Mouse (Mus musculus) intestine, postnatal 0 days (tissue): ENCODE data around the gene Dhh. TPM values are rescaled to one million over a fixed set of nuclear protein-coding genes. Genes with fewer than 3 reads are reported as not detected.

Experiments used
- ATAC-seq: fragments of 200-750 bp; cut with Nextera tagmentation; 2 replicates; pipeline ENCODE4 v1.8.0; 2017; ENCODE audit warnings: mild to moderate bottlenecking, moderate TSS enrichment, moderate library complexity
- H3K27ac ChIP-seq: fragments of 300-500 bp; sonication (generic); 2 replicates; pipeline ENCODE4 v1.5.1; 2014; ENCODE audit warnings: mild to moderate bottlenecking, low read depth, low read length, moderate library complexity
- H3K27me3 ChIP-seq: fragments of 300-500 bp; sonication (generic); replicated peaks from 2 replicates; pipeline ENCODE4 v1.6.1; 2014; ENCODE audit warnings: low read length, mixed read lengths; ENCODE audit not compliant: control insufficient read depth, insufficient read depth
- H3K36me3 ChIP-seq: fragments of 300-500 bp; sonication (generic); 2 replicates; pipeline ENCODE4 v1.6.1; 2014; ENCODE audit warnings: mild to moderate bottlenecking, moderate library complexity; ENCODE audit not compliant: control insufficient read depth, insufficient read depth
- H3K4me1 ChIP-seq: fragments of 300-500 bp; sonication (generic); replicated peaks from 2 replicates; pipeline ENCODE4 v1.6.1; 2014; ENCODE audit warnings: antibody characterized with exemption, low read length, mixed read lengths; ENCODE audit not compliant: control insufficient read depth, insufficient read depth
- H3K4me2 ChIP-seq: fragments of 300-500 bp; sonication (generic); replicated peaks from 2 replicates; pipeline ENCODE4 v1.6.1; 2014; ENCODE audit warnings: low read depth, mild to moderate bottlenecking, moderate library complexity
- H3K4me3 ChIP-seq: fragments of 300-500 bp; sonication (generic); 2 replicates; pipeline ENCODE4 v1.5.1; 2014; ENCODE audit warnings: low read depth, low read length
- H3K9ac ChIP-seq: fragments of 300-500 bp; sonication (generic); 2 replicates; pipeline ENCODE4 v1.6.1; 2014; ENCODE audit warnings: mild to moderate bottlenecking, low read depth, low read length
- H3K9me3 ChIP-seq: fragments of 300-500 bp; sonication (generic); 2 replicates; pipeline ENCODE4 v1.6.1; 2016; ENCODE audit warnings: mixed run types; ENCODE audit not compliant: control insufficient read depth
- CTCF ChIP-seq: sonication (generic); IDR thresholded peaks from 2 replicates; pipeline ENCODE4 v1.5.1; 2016; ENCODE audit warnings: low read depth, mild to moderate bottlenecking, control low read depth, antibody characterized with exemption, moderate library complexity
- WGBS: fragments of 180-500 bp; shearing (Covaris S2); extraction: QIAGEN DNeasy Blood & Tissue Kit; methylation state at CpG from one replicate; pipeline ENCODE4 v1.1.7; 2014; 5-methylcytosine and 5-hydroxymethylcytosine counted together
- polyA plus RNA-seq: library from polyadenylated mRNA; unstranded; fragments of >200 nt; fragmentation: Nextera tagmentation; extraction: Ambion mirVana; gene quantifications from 2 replicates; pipeline ENCODE4 v1.2.1, GENCODE M21; 2015

Dhh gene
- polyA plus RNA-seq, 1 experiment from 2014 or later, result 0.93 TPM

- H3K27ac ChIP-seq, result peak overlapping the region; percentile 73
- H3K4me2 ChIP-seq, result no peak overlapping the region
- H3K36me3 ChIP-seq, result peaks cover 5% of the 10 kb centered on the region; the same call in 1 of the 2 replicates
- peak; percentile 61 for ATAC-seq
- H3K27me3 ChIP-seq, result no peaks in the 10 kb centered on the region
- H3K4me3 ChIP-seq, result no peak overlapping the region
- H3K9me3 ChIP-seq, result no peaks in the 10 kb centered on the region
- H3K4me1 ChIP-seq, result 0 out of 2 replicates have a peak, but pooled peaks cover 3% of the 10 kb centered on the region
- no peak overlapping the region for H3K9ac ChIP-seq
- TF ChIP-seq CTCF, result no peak
Measured at GRCm38 (mm10) chr15:98883661-98884060, 14.7 kb downstream of the Dhh start.

- H3K4me1 ChIP-seq, result 0 out of 2 replicates have a peak, but pooled peaks cover 3% of the 10 kb centered on the region
- 12% methylated on average over 5 of the region's 5 CpGs for WGBS
- peak overlapping the region; percentile 21; the same call in 1 of the 2 replicates for H3K27ac ChIP-seq
- no peaks in the 10 kb centered on the region for H3K27me3 ChIP-seq
- H3K9me3 ChIP-seq, result no peaks in the 10 kb centered on the region
- no peak for TF ChIP-seq CTCF
- H3K9ac ChIP-seq, result no peak overlapping the region
- peak overlapping the region; percentile 72 for H3K4me3 ChIP-seq
- ATAC-seq, result no peak
- peaks cover 5% of the 10 kb centered on the region for H3K36me3 ChIP-seq
- peak overlapping the region; percentile 80 for H3K4me2 ChIP-seq
Measured at GRCm38 (mm10) chr15:98881656-98882008, 16.7 kb downstream of the Dhh start.

GRCm38 (mm10) chr15:98880978-98881655 lies 17.2 kb downstream of the Dhh start:
- H3K4me2 ChIP-seq, result peak overlapping the region; percentile 80
- under 1% methylated on average over 44 of the region's 48 CpGs for whole genome bisulfite sequencing
- TF ChIP-seq CTCF, result peak; percentile 69
- H3K4me3 ChIP-seq, result peak overlapping the region; percentile 72
- H3K27ac ChIP-seq, result peak overlapping the region; percentile 79
- no peaks in the 10 kb centered on the region for H3K27me3 ChIP-seq
- ATAC-seq, result peak; percentile 94
- peak overlapping the region; percentile 59 for H3K9ac ChIP-seq
- H3K4me1 ChIP-seq, result 0 out of 2 replicates have a peak, but pooled peaks cover 3% of the 10 kb centered on the region
- peaks cover 5% of the 10 kb centered on the region for H3K36me3 ChIP-seq
- no peaks in the 10 kb centered on the region for H3K9me3 ChIP-seq

GRCm38 (mm10) chr15:98877331-98877730 lies 21.0 kb downstream of the Dhh start:
- no peaks in the 10 kb centered on the region for H3K27me3 ChIP-seq
- H3K4me3 ChIP-seq, result no peak overlapping the region
- peaks cover 5% of the 10 kb centered on the region for H3K36me3 ChIP-seq
- 0 out of 2 replicates have a peak, but pooled peaks cover 6% of the 10 kb centered on the region for H3K4me1 ChIP-seq
- peak; percentile 88 for TF ChIP-seq CTCF
- H3K9me3 ChIP-seq, result no peaks in the 10 kb centered on the region
- no peak overlapping the region for H3K9ac ChIP-seq
- no peak for ATAC-seq
- 18% methylated on average over 3 of the region's 3 CpGs for WGBS
- no peak overlapping the region for H3K4me2 ChIP-seq
- H3K27ac ChIP-seq, result no peak overlapping the region

- peak overlapping the region; percentile 98 for H3K27ac ChIP-seq
- H3K9ac ChIP-seq, result peak overlapping the region; percentile 98
- ATAC-seq, result peak; percentile 81
- peak; percentile 32 for TF ChIP-seq CTCF
- H3K4me3 ChIP-seq, result peak overlapping the region; percentile 87
- WGBS, result 1% methylated on average over 51 of the region's 51 CpGs
- H3K9me3 ChIP-seq, result no peaks in the 10 kb centered on the region
- peak overlapping the region; percentile 86 for H3K4me2 ChIP-seq
- 0 out of 2 replicates have a peak, but pooled peaks cover 7% of the 10 kb centered on the region for H3K4me1 ChIP-seq
- no peaks in the 10 kb centered on the region for H3K27me3 ChIP-seq
- no peaks in the 10 kb centered on the region for H3K36me3 ChIP-seq
Measured at GRCm38 (mm10) chr15:98871916-98872888, 26.1 kb downstream of the Dhh start.
